Mouse (Mus musculus) thymus, adult 2 months (tissue): ENCODE results near the gene 4930412O13Rik. TPM values are rescaled to one million over a fixed set of nuclear protein-coding genes. Genes with fewer than 3 reads are reported as not detected.

Source experiments
- DNase-seq: peaks from one replicate; pipeline ENCODE4 v3.0.0; 2021
- H3K27ac ChIP-seq: fragments of 200-500 bp; 2 replicates; pipeline ENCODE4 v1.5.1; 2012; ENCODE audit warnings: low read length, control low read depth; ENCODE audit not compliant: control insufficient read depth, insufficient read depth
- H3K27me3 ChIP-seq: fragments of 200-500 bp; 2 replicates; pipeline ENCODE4 v1.6.1; 2012; ENCODE audit warnings: mild to moderate bottlenecking, low read length, moderate library complexity, mixed read lengths; ENCODE audit not compliant: control insufficient read depth, insufficient read depth
- H3K36me3 ChIP-seq: fragments of 200-500 bp; 2 replicates; pipeline ENCODE4 v1.6.1; 2012; ENCODE audit warnings: mild to moderate bottlenecking, low read length, moderate library complexity; ENCODE audit not compliant: control insufficient read depth, insufficient read depth
- H3K4me1 ChIP-seq: fragments of 200-500 bp; replicated peaks from 2 replicates; pipeline ENCODE4 v1.6.1; 2012; ENCODE audit warnings: low read length; ENCODE audit not compliant: control insufficient read depth, insufficient read depth
- H3K4me3 ChIP-seq: fragments of 200-500 bp; 2 replicates; pipeline ENCODE4 v1.5.1; 2012; ENCODE audit warnings: mild to moderate bottlenecking, low read length, control low read depth, moderate library complexity; ENCODE audit not compliant: control insufficient read depth, insufficient read depth
- CTCF ChIP-seq: fragments of 200-500 bp; IDR thresholded peaks from 2 replicates; pipeline ENCODE4 v1.5.1; 2012; ENCODE audit warnings: mild to moderate bottlenecking, control low read depth, low read length, moderate library complexity, borderline replicate concordance; ENCODE audit not compliant: control insufficient read depth, poor library complexity, insufficient read depth; ENCODE audit errors: extremely low read depth
- POLR2A ChIP-seq: fragments of 200-500 bp; IDR thresholded peaks from 2 replicates; pipeline ENCODE4 v1.6.1; 2012; ENCODE audit warnings: mild to moderate bottlenecking, low read length, control low read depth, moderate library complexity; ENCODE audit not compliant: control insufficient read depth, poor library complexity, insufficient read depth; ENCODE audit errors: extremely low read depth
- WGBS: fragments of 180-500 bp; shearing (Covaris S2); methylation state at CpG from one replicate; pipeline ENCODE4 v1.1.7; 2018; 5-methylcytosine and 5-hydroxymethylcytosine counted together
- polyA plus RNA-seq: library from polyadenylated mRNA; depleted of rRNA; stranded (reverse); fragments of >200 nt; gene quantifications from 2 replicates; pipeline ENCODE4 v1.2.3, GENCODE M21; 2012

The 4930412O13Rik gene
- polyA plus RNA-seq, 1 experiment = not detected

DNA sequence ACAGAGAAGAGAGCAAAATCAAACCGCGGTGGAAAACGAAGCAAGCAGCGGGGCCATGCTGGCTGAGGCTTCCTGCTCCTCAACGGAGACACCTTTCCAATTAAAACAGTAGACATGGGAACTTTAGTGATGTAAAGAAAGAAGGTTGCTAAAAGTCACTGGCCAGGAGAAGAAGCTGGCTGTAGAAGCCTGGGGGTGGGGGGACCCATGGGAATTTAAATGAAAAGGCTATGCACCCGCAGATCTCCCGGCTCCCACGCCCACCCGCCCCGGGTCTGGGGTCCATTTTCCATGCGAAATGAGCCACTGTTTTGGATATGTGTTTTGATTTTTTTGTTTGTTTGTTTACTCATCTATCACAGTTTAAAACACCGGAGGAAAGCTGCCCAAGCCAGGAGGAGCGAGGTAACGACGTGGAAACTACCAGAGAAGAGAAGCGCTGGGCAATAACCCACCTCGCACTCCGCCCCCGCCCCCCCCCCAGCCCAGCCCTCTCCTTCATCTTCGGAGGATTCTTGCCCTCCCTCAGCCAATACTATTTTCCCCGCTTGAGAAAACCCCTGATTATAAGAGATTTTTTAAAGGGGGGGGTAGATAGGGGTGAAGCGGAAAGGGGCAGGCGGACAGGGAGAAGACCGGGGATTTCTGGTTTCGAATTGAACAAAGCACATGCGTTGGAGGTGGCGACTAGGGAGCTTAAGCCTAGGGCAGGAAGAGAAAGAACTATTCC lies 2.9 kb downstream of the 4930412O13Rik start:
- DNase-seq = no peak
- Histone ChIP-seq H3K4me1 (peaks cover 39% of the 10 kb centered on the region), H3K4me3 (peak overlapping the region; percentile 1; the same call in 1 of the 2 replicates), H3K27ac (no peak overlapping the region), H3K27me3 (peaks cover 55% of the 10 kb centered on the region), H3K36me3 (no peaks in the 10 kb centered on the region)
- 5% methylated on average over 27 of the region's 27 CpGs for WGBS
- TF ChIP-seq POLR2A (no peak), CTCF (no peak)

DNA sequence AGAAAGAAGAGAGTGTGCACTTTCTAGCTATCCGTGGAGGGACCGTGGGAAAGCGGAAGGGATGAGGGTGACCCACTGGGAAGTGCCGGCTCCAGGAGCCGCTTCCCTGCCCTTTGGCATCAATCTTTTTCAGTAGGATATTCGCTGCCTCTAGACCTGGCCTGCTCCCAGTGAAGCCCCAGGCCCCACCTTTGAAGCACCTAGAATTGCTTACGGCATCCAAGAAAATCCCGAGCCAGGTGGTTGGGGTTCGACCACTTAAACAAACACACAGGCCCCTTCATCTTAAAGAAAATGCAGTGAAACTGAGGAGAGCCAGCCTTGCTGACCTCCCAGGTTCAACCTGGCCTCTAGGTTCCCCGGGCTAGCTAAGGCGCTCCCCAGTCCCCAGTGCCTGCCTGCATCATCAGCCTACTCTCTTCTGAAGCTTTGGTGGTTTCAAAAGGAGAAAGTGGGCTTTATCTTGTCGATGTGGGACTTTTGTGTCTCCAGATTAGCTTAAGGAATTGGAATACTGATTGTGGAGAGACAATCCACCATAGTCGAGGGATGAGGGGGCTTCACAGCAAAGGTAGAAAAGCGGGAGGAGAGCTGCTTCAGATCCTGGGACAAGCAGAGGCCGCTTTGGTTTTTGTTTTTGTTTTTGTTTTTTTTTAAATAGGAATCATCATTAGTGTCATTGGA lies 3.6 kb downstream of the 4930412O13Rik start:
- 43% methylated on average over 15 of the region's 15 CpGs for WGBS
- Histone ChIP-seq H3K27ac (no peak overlapping the region), H3K4me1 (peaks cover 44% of the 10 kb centered on the region), H3K4me3 (no peak overlapping the region), H3K27me3 (peaks cover 57% of the 10 kb centered on the region), H3K36me3 (no peaks in the 10 kb centered on the region)
- no peak for DNase-seq
- TF ChIP-seq POLR2A (no peak), CTCF (no peak)

DNA sequence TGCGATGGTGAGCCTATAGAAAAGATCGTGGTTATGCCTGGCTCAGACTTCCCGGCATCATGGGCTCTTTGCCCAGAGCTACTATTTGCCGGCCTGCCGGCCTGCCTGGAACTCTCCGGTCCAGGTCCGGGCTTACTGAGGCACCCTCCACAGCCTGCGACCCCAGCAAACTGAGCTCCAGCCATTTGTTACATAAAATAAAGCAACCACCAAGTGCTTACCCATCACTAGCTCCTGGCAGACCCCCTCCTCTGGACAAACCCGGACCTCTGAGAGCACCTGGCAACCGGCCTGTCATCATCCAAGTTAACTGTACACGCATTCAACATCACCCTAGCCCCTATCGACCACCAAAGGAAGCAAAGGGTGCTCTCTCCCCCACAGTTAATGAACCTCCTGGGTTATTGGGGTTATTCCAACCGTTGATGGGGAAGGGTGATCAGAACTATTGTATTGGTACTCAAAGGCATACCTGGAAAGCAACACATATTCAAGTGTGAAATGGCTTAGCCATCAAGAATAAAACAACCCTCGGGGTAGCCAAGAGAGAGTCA lies 4.2 kb downstream of the 4930412O13Rik start:
- H3K27me3 ChIP-seq = peaks cover 62% of the 10 kb centered on the region
- no peaks in the 10 kb centered on the region for H3K36me3 ChIP-seq
- no peak overlapping the region for H3K27ac ChIP-seq
- 67% methylated on average over 14 of the region's 14 CpGs for WGBS
- H3K4me1 ChIP-seq = peaks cover 49% of the 10 kb centered on the region
- no peak for DNase-seq
- TF ChIP-seq CTCF (no peak), POLR2A (no peak)
- no peak overlapping the region for H3K4me3 ChIP-seq

DNA sequence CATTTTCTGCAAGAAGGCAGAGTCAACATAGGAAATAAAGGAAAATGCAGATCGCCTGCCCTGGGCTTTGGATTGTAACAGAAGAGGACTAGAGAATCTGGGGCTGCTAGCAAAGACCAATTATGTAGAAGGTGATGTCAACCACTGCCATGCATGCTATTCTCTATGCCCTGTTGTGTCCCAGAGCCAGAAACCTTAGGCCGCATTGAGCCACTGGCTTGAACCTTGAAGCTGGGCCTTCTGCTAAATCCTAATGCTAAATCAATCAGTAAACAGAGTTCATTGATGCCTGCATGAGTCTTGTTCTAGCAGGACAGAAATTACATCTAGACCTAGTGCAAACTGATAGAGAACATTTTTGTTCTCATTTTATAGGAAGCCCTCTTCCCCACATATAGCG lies 5.0 kb downstream of the 4930412O13Rik start:
- Histone ChIP-seq H3K27ac (no peak overlapping the region), H3K36me3 (no peaks in the 10 kb centered on the region), H3K4me1 (peaks cover 47% of the 10 kb centered on the region), H3K27me3 (peaks cover 60% of the 10 kb centered on the region), H3K4me3 (no peak overlapping the region)
- 83% methylated on average over 3 of the region's 3 CpGs for WGBS
- no peak for TF ChIP-seq POLR2A
- TF ChIP-seq CTCF = no peak
- DNase-seq = no peak

DNA sequence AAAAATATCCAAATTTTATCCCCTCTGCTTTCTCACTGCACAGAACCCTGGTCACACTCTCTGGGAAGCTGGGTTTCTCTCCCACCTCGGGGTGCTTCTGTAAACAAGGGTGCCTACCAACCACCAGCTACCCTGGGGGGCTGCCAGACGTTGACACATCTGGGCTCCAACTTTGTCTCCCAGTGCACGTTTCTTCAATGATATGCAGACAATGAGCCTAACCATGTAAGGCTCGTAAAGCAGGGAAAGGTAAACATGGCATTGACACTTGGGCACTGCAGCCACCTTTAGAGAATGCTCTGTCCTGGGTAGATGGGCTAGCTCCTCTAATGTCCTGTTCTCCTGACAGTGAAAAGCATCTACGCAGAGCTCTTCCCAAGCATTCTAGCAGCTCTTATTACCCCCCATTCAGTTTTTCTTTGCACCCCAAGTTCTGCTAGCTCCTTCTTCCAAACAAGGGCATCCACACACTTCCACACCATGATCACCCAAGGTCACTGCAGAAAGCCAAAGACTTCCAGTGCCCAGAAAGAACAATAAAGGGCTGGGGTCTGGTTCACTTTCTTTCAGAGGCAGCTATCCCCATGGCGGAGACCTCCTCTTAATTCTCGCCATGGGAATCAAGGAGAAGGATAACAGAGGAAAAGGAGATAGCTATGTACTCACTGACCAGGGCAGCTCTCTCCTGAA lies 6.0 kb downstream of the 4930412O13Rik start:
- H3K36me3 ChIP-seq = no peaks in the 10 kb centered on the region
- no peak overlapping the region for H3K4me3 ChIP-seq
- H3K27me3 ChIP-seq = peaks cover 51% of the 10 kb centered on the region
- no peak for TF ChIP-seq CTCF
- TF ChIP-seq POLR2A = no peak
- H3K27ac ChIP-seq = no peak overlapping the region
- 48% methylated on average over 7 of the region's 7 CpGs for WGBS
- peaks cover 38% of the 10 kb centered on the region for H3K4me1 ChIP-seq
- no peak for DNase-seq

DNA sequence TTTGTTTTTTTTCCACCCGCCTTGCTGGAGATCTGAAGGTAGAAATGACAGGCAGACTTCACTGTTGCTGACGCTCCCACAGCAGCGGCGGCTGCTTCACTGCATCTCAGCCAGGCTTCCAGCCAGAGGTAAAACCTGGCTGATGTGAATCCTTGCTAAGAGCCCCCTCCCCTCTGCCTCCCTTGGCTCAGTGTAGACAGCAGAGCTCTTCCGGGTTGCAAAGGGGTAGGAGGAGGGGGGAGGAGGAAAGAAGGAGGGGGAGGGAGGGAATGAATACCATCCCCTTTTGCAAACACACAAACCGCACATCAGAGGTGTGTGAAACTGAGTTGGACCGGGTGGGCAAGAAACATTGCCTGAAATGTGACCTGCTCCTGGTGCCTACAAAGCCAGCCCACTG lies 6.6 kb downstream of the 4930412O13Rik start:
- DNase-seq = no peak
- no peak overlapping the region for H3K27ac ChIP-seq
- TF ChIP-seq POLR2A (no peak), CTCF (no peak)
- H3K4me3 ChIP-seq = no peak overlapping the region
- H3K4me1 ChIP-seq = peaks cover 32% of the 10 kb centered on the region
- 8% methylated on average over 7 of the region's 7 CpGs for WGBS
- H3K27me3 ChIP-seq = peaks cover 46% of the 10 kb centered on the region
- no peaks in the 10 kb centered on the region for H3K36me3 ChIP-seq
